9 mouse cellular contexts compared by ENCODE assay signal in genomic region chr15:41973263-41973662, GRCm38 (mm10).
DNase-seq lines count a peak whose midpoint lies in the region; ATAC-seq and TF ChIP-seq lines count a peak whose summit lies in the region.
"Had no signal": no experiment of that assay in that cellular context is flagged by ENCODE, and none has a peak within 500 bp of the region (broad histone marks: within the 10 kb centered on the region; RNA-seq: fewer than 3 reads in every experiment).

No protein-coding gene starts in this region.

- 0 out of 2 replicates have a peak, but pooled peaks have one; percentile 52 for ATAC-seq in embryonic facial prominence, embryonic 11.5 days (replicated peaks; ENCODE audit: insufficient number of reproducible peaks, low FRiP score, low TSS enrichment, low read depth)
- ATAC-seq in kidney, postnatal 0 days (replicated peaks; ENCODE audit: low FRiP score, low read depth): 0 out of 2 replicates have a peak, but pooled peaks have one; percentile 52
- ATAC-seq in liver, embryonic 11.5 days (replicated peaks; ENCODE audit: low FRiP score): no peak; the same call in 1 of the 2 replicates
- ATAC-seq in neural tube, embryonic 11.5 days (ENCODE audit: insufficient read depth, low FRiP score, low TSS enrichment): peak; percentile 83; the same call in 1 of the 2 replicates
- ATAC-seq in stomach, postnatal 0 days (ENCODE audit: low FRiP score, low TSS enrichment): peak; percentile 65; the same call in 1 of the 2 replicates

- TF ChIP-seq CTCF in kidney, postnatal 0 days (IDR thresholded peaks at IDR 0.05; ENCODE audit: low read depth): peak; percentile 97
- peak; percentile 98 for TF ChIP-seq CTCF in stomach, postnatal 0 days (IDR thresholded peaks at IDR 0.05; ENCODE audit: low read depth)

- no peaks in the 10 kb centered on the region for H3K36me3 ChIP-seq in embryonic facial prominence, embryonic 11.5 days (replicated peaks; ENCODE audit: control insufficient read depth, insufficient read depth, low read depth, low read length)
- no peaks in the 10 kb centered on the region for H3K36me3 ChIP-seq in kidney, postnatal 0 days (ENCODE audit: insufficient read depth, low read length)
- no peaks in the 10 kb centered on the region for H3K36me3 ChIP-seq in liver, embryonic 11.5 days (ENCODE audit: control insufficient read depth, insufficient read depth, low read length)
- H3K36me3 ChIP-seq in neural tube, embryonic 11.5 days (ENCODE audit: control insufficient read depth, insufficient read depth, low read length): no peaks in the 10 kb centered on the region
- H3K36me3 ChIP-seq in stomach, postnatal 0 days (ENCODE audit: control insufficient read depth, insufficient read depth, low read length): no peaks in the 10 kb centered on the region

- no peaks in the 10 kb centered on the region for H3K27me3 ChIP-seq in embryonic facial prominence, embryonic 11.5 days (ENCODE audit: control insufficient read depth, insufficient read depth, low read length)
- no peaks in the 10 kb centered on the region for H3K27me3 ChIP-seq in kidney, postnatal 0 days (ENCODE audit: insufficient read depth, low read length)
- H3K27me3 ChIP-seq in liver, embryonic 11.5 days (replicated peaks; ENCODE audit: control insufficient read depth, insufficient read depth, low read length): no peaks in the 10 kb centered on the region
- H3K27me3 ChIP-seq in neural tube, embryonic 11.5 days (ENCODE audit: control insufficient read depth, insufficient read depth, low read length): no peaks in the 10 kb centered on the region
- H3K27me3 ChIP-seq in stomach, postnatal 0 days (ENCODE audit: control insufficient read depth, insufficient read depth, low read length): no peaks in the 10 kb centered on the region

- DNase-seq in CD4-positive helper T cell, adult 2 months (ENCODE audit: low read depth, low spot score): peak; percentile 65
- DNase-seq in adrenal gland, postnatal 36 days: peak; percentile 88 to 89
- DNase-seq in embryonic facial prominence, embryonic 11.5 days (ENCODE audit: low spot score): peak; percentile 84
- DNase-seq in heart, adult 8-10 months (ENCODE audit: low spot score): peak; percentile 83
- peak; percentile 88 for DNase-seq in kidney, postnatal 0 days (ENCODE audit: low spot score)
- DNase-seq in liver, embryonic 11.5 days (ENCODE audit: low spot score): peak; percentile 62
- DNase-seq in neural tube, embryonic 11.5 days (ENCODE audit: low spot score): peak; percentile 79
- DNase-seq in stomach, postnatal 0 days (ENCODE audit: low spot score): peak; percentile 88

- no peak overlapping the region for H3K9ac ChIP-seq in embryonic facial prominence, embryonic 11.5 days (replicated peaks; ENCODE audit: low read length)
- H3K9ac ChIP-seq in kidney, postnatal 0 days (ENCODE audit: low read depth, low read length): no peak overlapping the region
- no peak overlapping the region for H3K9ac ChIP-seq in liver, embryonic 11.5 days (ENCODE audit: low read depth, low read length)
- no peak overlapping the region for H3K9ac ChIP-seq in neural tube, embryonic 11.5 days (ENCODE audit: low read length)
- no peak overlapping the region for H3K9ac ChIP-seq in stomach, postnatal 0 days (ENCODE audit: low read length)

- H3K4me3 ChIP-seq in embryonic facial prominence, embryonic 11.5 days (ENCODE audit: low read depth, low read length): no peak overlapping the region
- no peak overlapping the region for H3K4me3 ChIP-seq in kidney, postnatal 0 days (replicated peaks; ENCODE audit: low read depth, low read length)
- H3K4me3 ChIP-seq in liver, embryonic 11.5 days (ENCODE audit: low read depth, low read length): no peak overlapping the region
- H3K4me3 ChIP-seq in neural tube, embryonic 11.5 days (ENCODE audit: low read depth, low read length): no peak overlapping the region
- no peak overlapping the region for H3K4me3 ChIP-seq in stomach, postnatal 0 days (ENCODE audit: low read depth, low read length)
- H3K4me3 ChIP-seq: erythroblast, embryonic 14.5 days had no signal

- no peak overlapping the region for H3K4me2 ChIP-seq in embryonic facial prominence, embryonic 11.5 days (ENCODE audit: low read depth, low read length)
- no peak overlapping the region for H3K4me2 ChIP-seq in kidney, postnatal 0 days (ENCODE audit: low read length)
- no peak overlapping the region for H3K4me2 ChIP-seq in liver, embryonic 11.5 days
- no peak overlapping the region for H3K4me2 ChIP-seq in neural tube, embryonic 11.5 days (ENCODE audit: low read depth)
- no peak overlapping the region for H3K4me2 ChIP-seq in stomach, postnatal 0 days (replicated peaks; ENCODE audit: low read depth)

- WGBS in embryonic facial prominence, embryonic 11.5 days: 5% methylated on average over 8 of the region's 8 CpGs
- 2% methylated on average over 8 of the region's 8 CpGs for WGBS in kidney, postnatal 0 days
- WGBS in liver, embryonic 11.5 days: 7% methylated on average over 8 of the region's 8 CpGs
- 3% methylated on average over 8 of the region's 8 CpGs for WGBS in neural tube, embryonic 11.5 days
- WGBS in stomach, postnatal 0 days: 4% methylated on average over 8 of the region's 8 CpGs

- no peaks in the 10 kb centered on the region for H3K9me3 ChIP-seq in embryonic facial prominence, embryonic 11.5 days (replicated peaks; ENCODE audit: control insufficient read depth, low read length)
- no peaks in the 10 kb centered on the region for H3K9me3 ChIP-seq in kidney, postnatal 0 days (replicated peaks; ENCODE audit: low read length)
- no peaks in the 10 kb centered on the region for H3K9me3 ChIP-seq in liver, embryonic 11.5 days (ENCODE audit: control insufficient read depth, low read length)
- no peaks in the 10 kb centered on the region for H3K9me3 ChIP-seq in neural tube, embryonic 11.5 days (ENCODE audit: control insufficient read depth, low read length)
- H3K9me3 ChIP-seq in stomach, postnatal 0 days (ENCODE audit: control insufficient read depth, low read length): no peaks in the 10 kb centered on the region

- H3K4me1 ChIP-seq in embryonic facial prominence, embryonic 11.5 days (ENCODE audit: control insufficient read depth, insufficient read depth, low read length): no peaks in the 10 kb centered on the region
- H3K4me1 ChIP-seq in kidney, postnatal 0 days (replicated peaks; ENCODE audit: insufficient read depth, low read length): no peaks in the 10 kb centered on the region
- H3K4me1 ChIP-seq in liver, embryonic 11.5 days (replicated peaks; ENCODE audit: control insufficient read depth, insufficient read depth, low read length): no peaks in the 10 kb centered on the region
- no peaks in the 10 kb centered on the region for H3K4me1 ChIP-seq in neural tube, embryonic 11.5 days (ENCODE audit: control insufficient read depth, insufficient read depth, low read length)
- no peaks in the 10 kb centered on the region for H3K4me1 ChIP-seq in stomach, postnatal 0 days (replicated peaks; ENCODE audit: control insufficient read depth, insufficient read depth)

- H3K27ac ChIP-seq in embryonic facial prominence, embryonic 11.5 days (replicated peaks; ENCODE audit: low read depth, low read length): no peak overlapping the region
- H3K27ac ChIP-seq in kidney, postnatal 0 days: no peak overlapping the region
- H3K27ac ChIP-seq in liver, embryonic 11.5 days (ENCODE audit: low read depth, low read length): no peak overlapping the region
- H3K27ac ChIP-seq in neural tube, embryonic 11.5 days (ENCODE audit: low read depth, low read length): no peak overlapping the region
- no peak overlapping the region for H3K27ac ChIP-seq in stomach, postnatal 0 days (replicated peaks)

- no peak for TF ChIP-seq EP300 in stomach, postnatal 0 days (optimal IDR thresholded peaks at IDR 0.05)
